Mouse (Mus musculus) gastrocnemius, postnatal 25 days (tissue): ENCODE data around the gene Saa3. TPM values are rescaled to one million over a fixed set of nuclear protein-coding genes. Genes with fewer than 3 reads are reported as not detected.
"Not testable (repeated sequence)": the region's sequence is repeated elsewhere in the genome, so short reads cannot be mapped to it uniquely, and the experiment has no call there.

Experiments used
- DNase-seq: peaks from one replicate; pipeline ENCODE4 v3.0.0; 2022
- long read RNA-seq, 2 experiments: library from polyadenylated mRNA; stranded (forward); transcript quantifications; one replicate each; pipeline ENCODE4 v2.0.0; 2021
- total RNA-seq, 2 experiments: library from RNA; stranded (reverse); gene quantifications; 1 replicate in 1 of 2; 2 replicates in 1 of 2; pipeline ENCODE4 v1.2.3; 2021

Gene Saa3
- not detected for total RNA-seq
- long read RNA-seq, experiment 1, result 0 reads
- long read RNA-seq, experiment 2, result 0 reads

DNA sequence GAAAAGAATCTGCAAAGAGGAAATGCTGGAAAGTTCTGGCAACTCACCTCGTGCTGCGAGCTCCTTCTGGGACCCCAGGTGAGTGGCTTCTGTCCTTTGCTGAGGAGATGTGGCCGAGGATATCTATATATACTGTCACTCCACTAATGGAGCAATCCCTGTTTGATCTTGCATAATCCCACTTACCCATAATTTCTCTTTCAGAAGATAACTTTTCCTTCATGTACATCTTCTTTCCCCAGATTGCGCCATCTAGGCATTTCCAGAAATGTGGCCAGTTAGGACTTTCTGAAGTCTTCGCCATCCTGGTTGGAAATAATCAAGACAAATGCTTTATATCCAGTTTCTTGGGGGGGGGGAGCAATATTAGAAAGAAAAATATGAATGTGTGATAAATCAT lies at the start of gene Saa3:
Gene Saa3 (minus strand): TSS at position 101 of the 400 bp plus-strand sequence.
- DNase-seq, result no peak

DNA sequence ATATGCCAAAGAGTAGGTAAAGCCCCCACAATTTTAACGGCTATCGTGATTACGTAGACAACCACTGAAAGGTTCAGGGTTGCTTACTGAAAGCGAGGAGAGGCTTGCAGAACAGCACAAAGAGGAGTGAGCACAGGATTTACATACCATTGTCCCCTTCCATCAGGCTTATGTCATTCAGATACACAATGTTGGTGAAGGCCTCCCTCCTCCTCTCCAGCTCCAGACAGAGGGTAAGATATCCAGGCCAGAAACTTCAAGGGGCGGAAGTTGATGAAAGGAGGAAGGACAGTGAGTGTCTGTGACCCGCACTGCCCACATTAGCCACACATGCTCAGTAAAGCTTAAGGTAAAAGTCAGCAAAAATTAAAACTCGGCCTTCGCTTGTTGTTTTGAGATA lies 49.2 kb upstream of the Saa3 start:
- no peak for DNase-seq

DNA sequence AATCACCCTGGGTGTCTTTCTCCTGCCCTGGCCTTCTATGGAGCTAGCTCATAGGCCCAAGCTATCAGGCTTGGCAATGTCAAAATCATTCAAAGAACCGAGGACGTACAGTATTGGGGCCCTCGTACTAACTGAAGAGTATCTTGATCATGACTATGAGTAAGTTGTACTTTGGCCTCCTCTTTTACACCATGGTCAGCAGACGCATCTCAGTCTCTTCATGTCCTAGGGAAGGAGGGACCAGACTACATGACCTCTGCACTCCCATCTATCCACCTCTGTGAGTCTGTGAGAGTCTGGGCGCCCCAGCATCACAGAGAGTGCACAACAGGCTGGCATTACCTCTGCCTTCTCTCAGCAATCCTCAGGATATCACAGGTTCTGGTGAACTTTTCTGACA lies 47.1 kb upstream of the Saa3 start:
- DNase-seq, result no peak

DNA sequence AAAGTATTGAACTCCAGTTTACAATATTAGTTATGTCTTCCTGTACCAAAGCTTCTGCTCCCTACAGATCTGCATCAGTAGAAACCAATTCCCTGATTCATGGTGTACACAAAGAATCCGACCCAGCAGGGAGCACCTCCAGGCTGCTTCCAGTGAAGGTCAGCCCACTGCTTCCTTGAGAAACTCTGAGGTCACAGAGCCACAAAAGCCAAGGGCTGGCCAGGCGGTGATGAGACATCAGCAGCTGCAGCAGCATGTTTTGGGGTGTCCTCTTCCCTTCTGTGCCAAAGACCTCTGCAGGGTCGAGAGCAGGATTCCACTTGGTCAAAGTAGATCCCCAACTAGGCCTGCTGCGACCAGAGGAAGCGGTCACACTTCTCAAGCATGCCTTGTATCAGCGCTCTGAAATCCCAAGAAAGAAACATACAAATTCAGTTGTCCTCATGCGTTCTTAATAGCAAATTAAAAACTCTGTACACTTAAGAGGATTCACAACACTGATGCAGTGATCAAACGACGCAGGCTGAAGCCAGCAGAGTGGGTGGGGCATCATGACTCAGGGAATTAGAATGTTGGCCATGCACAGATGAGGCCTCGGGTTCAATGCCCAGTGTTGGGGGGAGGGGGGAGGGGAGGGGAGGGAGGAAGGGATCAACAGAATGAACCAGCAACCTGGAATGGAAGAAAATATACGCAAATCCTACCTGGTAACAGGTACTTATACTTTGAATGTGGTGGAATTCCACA lies 45.7 kb upstream of the Saa3 start:
- no peak for DNase-seq

DNA sequence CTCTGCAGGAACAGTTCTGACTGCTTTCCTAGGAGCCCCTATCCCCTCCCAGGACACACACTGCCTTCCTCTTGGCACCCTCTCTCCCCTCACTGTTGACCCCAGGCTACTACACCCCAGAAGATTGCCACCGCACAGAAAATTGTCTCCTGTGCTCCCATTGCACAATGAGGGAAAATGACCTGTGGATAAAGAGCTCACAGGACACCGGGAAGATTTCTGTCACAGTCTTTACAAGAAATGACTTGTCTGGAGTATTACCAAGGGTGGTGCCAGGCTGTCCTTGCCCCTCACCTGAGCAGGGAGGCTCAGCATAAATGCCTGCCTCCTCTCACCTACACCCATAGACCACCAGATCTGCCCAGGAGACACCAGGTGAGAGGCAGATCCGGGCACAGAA lies 36.0 kb upstream of the Saa3 start, which contains the start of gene Saa2:
Gene Saa2 (plus strand): TSS at position 301 of the 400 bp plus-strand sequence.
- DNase-seq, result no peak

DNA sequence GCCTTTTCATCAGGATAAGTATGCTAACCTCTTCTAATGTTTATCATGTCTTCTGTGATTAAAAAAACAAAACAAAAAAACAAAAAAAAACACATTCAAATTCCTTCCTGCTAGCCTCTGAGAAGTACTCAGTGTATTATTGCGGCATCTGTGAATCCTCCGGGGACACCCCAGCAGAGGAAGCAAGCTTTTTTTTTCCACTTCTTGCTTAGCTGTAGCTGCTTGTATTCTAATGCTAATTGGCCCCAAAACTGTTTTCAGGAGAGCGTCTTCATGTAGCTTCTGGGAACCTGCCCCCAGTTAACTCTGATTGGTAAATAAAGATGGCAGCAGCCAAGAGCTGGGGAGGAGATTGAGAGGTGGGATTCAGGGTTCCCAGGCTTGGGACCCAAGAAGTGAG lies 33.0 kb upstream of the Saa3 start:
- no peak for DNase-seq

DNA sequence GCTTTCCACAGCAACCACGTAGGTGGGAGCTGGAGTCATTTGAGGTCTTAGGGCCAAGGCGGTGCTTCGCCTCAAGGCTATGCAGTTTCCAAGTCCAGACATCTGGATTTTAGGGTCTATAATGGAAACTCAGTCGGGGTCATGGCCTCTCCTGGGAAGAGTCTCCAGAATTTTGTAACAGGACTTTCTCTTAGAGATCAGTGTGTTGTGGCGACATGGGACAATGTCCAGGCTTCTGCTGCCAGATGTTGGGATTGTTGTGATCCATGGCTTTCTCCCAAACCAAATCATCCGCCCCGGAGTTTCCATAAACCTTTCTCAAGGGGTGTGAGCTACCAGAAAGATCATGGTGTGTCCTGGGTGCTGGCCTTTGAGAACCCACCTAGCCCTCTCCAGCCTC lies 30.9 kb upstream of the Saa3 start:
- DNase-seq, result peak; percentile 60

DNA sequence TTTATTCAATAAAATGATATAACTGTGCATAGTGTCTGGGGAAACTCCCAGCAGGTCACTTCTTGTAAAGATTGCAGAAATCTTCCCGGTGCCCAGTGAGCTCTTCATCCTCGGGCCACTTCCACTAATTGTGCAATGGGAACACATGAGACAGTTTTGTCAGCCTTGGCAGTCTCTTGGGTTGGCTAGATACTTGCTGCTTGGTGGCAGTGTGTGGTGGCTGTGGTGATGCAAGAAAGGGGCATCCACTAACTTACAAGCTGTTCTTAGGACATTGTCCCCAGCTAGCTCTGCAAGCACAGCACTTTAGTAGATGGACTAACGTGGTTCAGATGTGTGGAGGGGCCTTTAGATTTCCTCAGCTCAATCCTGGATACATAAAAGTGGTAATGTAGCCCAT lies 30.3 kb upstream of the Saa3 start:
- DNase-seq, result peak; percentile 17

DNA sequence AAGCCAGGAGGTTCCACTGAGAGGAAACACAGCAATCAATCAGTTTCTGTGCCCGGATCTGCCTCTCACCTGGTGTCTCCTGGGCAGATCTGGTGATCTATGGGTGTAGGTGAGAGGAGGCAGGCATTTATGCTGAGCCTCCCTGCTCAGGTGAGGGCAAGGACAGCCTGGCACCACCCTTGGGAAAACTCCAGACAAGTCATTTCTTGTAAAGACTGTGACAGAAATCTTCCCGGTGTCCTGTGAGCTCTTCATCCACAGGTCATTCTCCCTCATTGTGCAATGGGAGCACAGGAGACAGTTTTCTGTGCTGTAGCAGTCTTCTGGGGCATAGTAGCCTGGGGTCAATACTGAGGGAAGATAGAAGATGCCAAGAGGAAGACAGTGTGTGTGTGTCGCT lies 27.4 kb upstream of the Saa3 start, which contains the start of gene Saa1:
Gene Saa1 (minus strand): TSS at position 101 of the 400 bp plus-strand sequence.
- DNase-seq, result not testable (repeated sequence)

DNA sequence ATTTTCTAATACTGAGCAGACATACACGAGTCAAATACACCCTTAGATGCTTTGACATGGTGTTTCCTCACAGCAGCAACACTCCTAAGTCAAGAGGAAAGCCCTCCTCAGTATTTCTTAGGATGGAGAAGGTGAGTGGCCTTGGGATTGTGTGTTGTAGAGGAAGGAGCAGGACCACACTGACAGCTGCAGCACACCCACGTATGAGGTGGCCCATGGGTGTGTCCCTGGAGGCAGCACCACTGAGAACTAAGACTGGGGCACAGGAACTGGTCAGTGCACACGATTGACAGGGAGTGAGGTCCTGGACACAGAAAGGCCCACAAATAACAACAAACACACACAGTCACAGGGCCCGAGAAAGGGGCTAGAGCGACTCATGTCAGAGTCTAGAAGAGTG lies 24.5 kb upstream of the Saa3 start:
- not testable (repeated sequence) for DNase-seq

DNA sequence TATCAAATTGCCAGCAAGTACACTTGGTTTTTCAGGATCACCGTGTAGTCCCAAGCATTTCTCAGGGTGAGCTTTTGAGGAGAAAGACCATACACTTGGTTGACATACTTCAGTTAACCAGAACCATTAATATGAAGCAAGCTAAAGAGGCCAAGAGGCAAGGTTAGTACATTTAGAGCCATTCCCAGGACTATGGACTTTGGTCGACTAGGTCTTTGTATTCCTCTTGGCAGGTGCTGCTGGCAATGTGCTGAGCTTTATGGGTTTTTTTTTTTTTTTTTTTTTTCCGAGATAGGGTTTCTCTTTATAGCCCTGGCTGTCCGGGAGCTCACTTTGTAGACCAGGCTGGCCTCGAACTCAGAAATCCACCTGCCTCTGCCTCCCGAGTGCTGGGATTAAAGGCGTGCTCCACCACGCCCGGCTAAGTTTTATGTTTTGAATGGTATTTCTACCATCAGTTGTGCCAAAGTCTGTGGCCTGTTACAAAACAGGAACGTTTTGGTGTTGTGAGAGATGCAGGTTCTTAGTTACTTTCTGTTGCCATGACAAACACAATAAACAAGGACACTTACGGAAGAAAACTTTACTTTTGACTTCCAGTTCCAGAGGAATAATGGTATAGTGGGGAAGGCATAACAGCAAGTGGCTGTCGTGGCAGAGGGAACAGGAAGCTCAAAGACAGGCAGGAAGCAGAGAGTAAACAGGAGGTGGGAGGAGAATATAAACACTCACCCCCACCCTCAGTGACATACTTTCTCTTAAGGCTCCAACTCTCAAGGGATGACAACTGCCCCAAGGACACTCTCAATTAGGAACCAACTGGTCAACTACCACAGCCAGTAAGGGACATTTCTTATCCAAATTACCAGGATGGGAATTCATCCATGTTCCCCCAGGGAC lies 23.3 kb upstream of the Saa3 start:
- DNase-seq, result no peak

DNA sequence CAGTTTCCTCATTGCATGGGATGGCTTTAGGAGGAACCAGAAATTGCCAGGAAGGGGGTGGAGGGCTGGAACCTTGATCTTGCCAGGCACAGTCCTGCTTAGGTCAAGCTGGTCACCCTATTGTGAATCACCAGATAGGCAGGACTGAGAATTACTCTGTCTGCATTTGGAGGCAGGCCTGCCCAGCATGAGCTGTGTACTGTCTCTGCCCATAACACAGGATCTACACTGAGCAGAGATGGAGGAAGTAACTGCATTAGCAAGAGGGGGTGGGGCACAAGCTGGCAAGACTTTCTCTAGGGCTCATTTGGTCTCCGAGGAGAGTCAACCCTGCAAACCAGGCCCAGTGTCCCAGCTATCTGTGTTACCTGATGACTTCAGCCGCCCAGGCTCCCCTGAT lies 19.5 kb upstream of the Saa3 start:
- DNase-seq, result no peak

DNA sequence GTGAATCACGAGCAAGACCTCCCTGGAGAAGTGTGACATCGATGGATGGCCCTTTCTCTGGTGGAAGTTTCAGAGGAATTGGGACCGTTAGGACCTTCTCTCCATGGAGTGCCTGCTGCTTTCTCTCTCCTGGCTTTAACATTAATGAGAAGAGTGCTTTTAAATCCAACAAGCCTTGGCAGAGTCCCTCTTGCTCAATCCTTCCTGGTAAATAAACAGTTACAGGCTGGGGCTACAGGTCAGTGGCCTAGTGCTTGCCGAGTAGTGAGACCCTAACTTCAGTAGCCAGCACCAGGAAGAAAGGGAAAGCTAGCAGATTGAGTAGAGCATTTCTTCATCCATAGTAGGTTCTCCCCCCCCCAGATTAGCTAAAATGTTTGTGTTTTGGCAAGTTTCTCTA lies 17.0 kb upstream of the Saa3 start, which contains the start of gene Saa4:
Gene Saa4 (minus strand): TSS at position 146 of the 400 bp plus-strand sequence.
- DNase-seq, result no peak

DNA sequence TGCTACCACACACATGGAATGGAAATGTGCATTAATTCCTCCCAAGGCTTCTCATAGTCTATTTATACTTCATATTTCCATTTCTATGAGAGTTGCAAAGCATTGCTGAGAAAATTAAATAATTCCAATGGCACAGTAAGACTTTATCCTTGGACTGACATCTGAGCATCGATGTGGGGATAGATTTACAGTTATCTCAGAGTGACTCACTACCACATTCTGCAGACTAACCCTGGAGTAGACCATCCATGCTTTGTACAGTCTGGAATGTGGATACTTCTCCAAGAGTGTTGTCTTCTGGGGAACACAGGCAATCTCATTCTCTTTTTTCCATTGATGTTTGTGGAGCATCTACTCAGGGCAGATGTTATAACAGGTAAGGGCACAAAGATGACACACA lies 12.1 kb upstream of the Saa3 start:
- DNase-seq, result no peak

DNA sequence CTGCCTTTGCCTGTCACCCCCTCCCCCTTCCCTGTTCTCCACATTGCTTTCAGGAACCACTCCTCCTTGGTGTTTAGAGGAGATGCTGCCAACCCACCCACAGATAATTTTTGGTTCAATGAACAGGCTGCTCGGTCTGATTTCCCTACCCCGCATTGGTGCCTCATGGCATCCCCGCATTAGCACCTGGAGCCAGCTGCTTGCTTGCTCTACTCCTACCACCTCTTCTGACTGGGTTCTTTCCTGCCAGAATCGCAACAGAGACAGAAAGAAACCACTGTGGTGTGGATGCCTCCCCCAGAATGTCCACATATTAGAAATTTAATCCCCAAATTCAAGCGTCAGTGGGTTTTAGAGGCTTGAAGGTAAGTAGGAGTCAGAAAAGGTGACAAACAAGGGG lies 8.9 kb upstream of the Saa3 start:
- DNase-seq, result no peak

DNA sequence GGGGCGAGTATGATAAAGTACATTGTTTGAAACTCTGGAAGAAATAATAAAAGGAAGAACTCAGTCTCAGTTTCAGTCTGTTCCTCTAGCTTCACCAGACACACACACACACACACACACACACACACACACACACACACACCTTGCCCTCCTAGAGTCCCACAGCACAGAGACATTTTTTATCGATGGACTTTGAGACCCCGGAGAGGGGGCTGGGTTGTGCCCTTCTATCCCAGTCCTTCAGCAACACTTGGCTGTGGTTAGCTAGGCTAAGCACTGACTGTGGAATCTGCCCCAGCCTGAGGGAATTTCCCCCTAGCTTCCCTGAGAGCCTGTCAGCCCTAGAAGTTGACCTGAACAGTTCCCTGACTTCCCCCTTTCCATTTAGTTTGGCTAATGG lies 8.3 kb upstream of the Saa3 start:
- DNase-seq, result no peak

DNA sequence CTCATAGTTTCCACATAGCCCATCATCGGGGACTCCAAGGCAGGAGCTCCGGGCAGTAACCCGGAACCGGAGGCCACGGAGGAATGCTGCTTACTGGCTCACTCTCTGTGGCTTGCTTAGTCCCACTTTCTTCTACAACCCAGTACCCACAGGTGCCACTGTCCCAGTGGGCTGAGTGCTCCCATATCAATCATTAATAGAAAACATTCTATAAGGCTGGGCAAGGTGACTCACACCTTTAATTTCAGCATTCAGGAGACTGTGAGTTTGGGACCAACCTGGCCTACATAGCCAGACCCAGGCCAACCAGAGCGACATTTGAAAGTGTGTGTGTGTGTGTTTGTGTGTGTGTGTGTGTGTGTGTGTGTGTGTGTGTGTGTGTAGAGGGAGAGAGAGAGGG lies 7.9 kb upstream of the Saa3 start:
- no peak for DNase-seq

DNA sequence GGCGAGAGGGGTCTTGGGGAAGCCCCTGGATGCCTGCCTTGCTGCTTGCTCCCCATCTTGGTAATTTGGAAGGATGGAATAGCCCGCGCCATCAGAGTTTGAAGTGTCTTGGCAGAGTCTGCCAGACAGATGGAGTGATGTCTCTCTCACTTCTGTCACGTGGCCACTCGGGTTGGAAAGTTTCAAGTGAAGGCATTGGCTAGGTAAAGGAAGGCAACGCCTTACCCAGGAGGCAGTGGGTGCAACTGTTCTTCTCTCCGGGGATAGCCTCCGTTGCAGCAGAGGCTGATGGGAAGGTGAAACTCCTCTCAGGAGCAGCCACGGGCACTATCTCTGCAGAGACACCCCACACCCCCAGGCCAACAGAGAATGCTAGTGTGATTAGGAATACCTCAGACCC lies 5.0 kb upstream of the Saa3 start:
- no peak for DNase-seq

DNA sequence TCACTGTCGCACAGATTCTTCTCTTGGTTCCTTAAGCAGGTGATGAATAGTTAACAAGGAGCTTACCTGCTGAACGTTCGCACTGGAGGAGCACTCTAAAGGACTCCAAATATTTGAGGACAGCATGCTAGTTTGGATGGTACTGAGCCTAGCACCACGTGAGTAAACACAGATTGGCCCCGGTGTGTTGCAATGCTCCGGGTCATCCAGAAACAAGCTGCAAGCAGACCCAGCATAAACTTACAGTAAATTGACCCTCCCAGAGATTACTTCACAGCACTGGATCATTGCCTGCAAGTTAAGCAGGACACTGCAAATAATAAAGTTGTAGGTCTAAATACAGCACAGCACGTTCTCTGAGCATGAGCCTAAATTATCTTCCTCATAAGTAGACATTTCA lies 4.0 kb upstream of the Saa3 start:
- DNase-seq, result peak; percentile 70

DNA sequence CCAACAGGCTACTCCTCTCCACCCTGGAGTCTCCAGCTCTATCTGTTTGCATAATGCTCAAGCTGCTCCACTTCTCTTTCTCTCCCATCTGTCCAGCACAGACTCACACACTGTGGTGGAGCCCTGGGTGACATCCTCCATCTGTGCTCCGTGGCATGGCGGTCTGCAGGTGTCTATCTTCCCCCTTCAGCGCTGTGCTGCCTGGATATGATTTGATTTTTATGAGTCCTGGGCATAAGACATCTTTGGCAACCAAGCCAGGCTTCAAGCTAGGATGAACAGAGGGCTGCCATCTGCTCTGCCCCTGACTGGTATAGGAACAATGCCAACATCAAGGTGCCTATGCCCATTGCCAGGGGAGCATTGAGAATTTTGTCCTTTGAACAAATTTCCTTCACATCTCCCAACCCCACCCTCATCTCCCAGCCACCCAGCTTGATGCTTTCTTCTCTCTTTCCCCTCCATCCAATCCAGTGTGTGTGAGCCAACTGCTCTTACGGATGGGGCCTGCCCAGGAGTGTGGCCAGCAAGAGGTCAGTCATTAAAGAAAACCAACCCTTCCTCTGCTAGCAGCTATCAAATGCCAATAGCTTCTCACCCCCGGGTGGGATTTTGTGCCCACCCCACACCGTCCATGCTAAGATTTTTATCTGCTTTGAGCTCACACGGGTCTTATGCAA lies 3.2 kb upstream of the Saa3 start:
- no peak for DNase-seq

DNA sequence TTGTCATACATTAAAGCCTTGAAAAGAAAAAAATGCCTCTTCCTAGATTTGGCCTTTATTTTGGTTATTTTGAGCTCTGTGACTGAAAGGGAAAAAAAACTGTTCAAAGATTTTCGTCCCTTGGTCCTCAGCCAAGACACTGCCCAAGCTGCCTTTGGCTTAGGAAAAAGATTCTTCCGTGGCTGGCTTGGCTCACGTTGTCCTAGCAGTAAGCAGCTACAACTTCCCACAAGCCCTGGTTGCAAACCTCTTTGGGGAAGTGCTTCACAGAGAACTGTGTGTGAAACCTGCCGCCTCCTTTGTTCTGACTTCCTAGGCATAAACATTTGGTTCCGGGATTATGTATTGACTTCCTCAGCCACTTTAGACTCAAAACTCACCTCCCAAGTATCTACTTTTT lies 1.4 kb upstream of the Saa3 start:
- DNase-seq, result no peak

DNA sequence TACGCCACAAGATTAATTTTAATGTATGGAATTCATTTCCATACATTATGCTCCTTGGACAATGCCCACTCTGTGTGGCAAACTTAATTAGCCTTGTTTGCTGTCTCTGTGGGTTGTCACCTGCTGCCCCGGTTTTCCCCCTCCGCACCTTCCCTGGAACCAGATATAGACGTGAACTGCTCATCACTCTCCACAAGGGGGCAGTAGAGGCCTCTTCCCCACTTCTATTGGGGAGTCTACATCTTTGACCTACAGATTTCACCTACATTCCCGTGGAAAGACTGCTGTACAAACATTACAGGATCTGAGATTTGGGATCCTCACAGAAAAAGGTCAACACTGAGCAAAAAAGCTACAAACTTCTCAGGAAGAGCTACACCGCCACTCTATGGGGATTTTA lies 982 bp downstream of the Saa3 start:
- DNase-seq, result peak; percentile 25

DNA sequence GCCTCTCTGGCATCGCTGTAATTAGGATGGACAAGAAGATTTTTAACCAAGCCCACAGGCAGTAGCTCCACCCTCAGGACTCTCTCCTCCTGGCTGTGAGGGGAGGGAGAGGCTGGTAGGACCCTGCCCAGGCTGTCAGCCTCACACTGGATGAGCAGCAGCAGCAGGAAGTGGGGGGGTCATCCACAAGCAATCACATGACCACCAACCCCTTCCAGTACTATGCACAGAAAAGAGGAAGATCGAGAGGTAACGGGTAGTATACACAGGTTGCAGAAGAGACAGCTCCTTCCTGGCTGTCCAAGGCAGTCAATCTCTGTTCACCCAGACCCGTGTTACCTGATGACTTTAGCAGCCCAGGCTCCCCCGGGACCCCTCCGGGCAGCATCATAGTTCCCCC lies 3.2 kb downstream of the Saa3 start:
- DNase-seq, result no peak
